Mouse (Mus musculus) left cerebral cortex, adult 8-10 months (tissue): Measurements from ENCODE around the gene Ankrd27. TPM values are rescaled to one million over a fixed set of nuclear protein-coding genes. Genes with fewer than 3 reads are reported as not detected.

Experiments
- DNase-seq, 2 experiments: peaks; one replicate each; pipeline ENCODE4 v3.0.0; 2022; ENCODE audit warnings: low spot score in 2 of 2
- total RNA-seq, 4 experiments: library from RNA; stranded (reverse); gene quantifications; 2 replicates each; pipeline ENCODE4 v1.2.4; 2022

Ankrd27 gene
- total RNA-seq, 4 experiments from 2014 or later = 34.4 to 40.6 (median 39.1) TPM

- no peak for DNase-seq
These were observed 2.5 kb upstream of the Ankrd27 start for GRCm38 (mm10) chr7:35583476-35584025.

GRCm38 (mm10) chr7:35584068-35584785 lies 1.8 kb upstream of the Ankrd27 start:
- no peak for DNase-seq

GRCm38 (mm10) chr7:35584786-35585190 lies 1.3 kb upstream of the Ankrd27 start:
- DNase-seq = no peak

- no peak for DNase-seq
These were observed 621 bp upstream of the Ankrd27 start, which contains the start of gene Rgs9bp for GRCm38 (mm10) chr7:35585191-35586054. Gene Rgs9bp (minus strand): TSS chr7:35585582.

- no peak for DNase-seq
These were observed 932 bp downstream of the Ankrd27 start for GRCm38 (mm10) chr7:35586906-35587445.

GRCm38 (mm10) chr7:35587728-35588127 lies 1.7 kb downstream of the Ankrd27 start:
- DNase-seq = no peak

GRCm38 (mm10) chr7:35588680-35589428 lies 2.8 kb downstream of the Ankrd27 start:
- DNase-seq = no peak

- DNase-seq = no peak
These were observed 3.4 kb downstream of the Ankrd27 start for GRCm38 (mm10) chr7:35589485-35589884.

GRCm38 (mm10) chr7:35590731-35591191 lies 4.7 kb downstream of the Ankrd27 start:
- DNase-seq = no peak

GRCm38 (mm10) chr7:35594311-35594710 lies 8.3 kb downstream of the Ankrd27 start:
- no peak for DNase-seq

- DNase-seq = no peak
These were observed 13.4 kb downstream of the Ankrd27 start for GRCm38 (mm10) chr7:35599492-35599891.

GRCm38 (mm10) chr7:35600031-35600430 lies 14.0 kb downstream of the Ankrd27 start:
- no peak for DNase-seq

GRCm38 (mm10) chr7:35601106-35601505 lies 15.1 kb downstream of the Ankrd27 start:
- no peak for DNase-seq

GRCm38 (mm10) chr7:35602766-35603165 lies 16.7 kb downstream of the Ankrd27 start:
- DNase-seq = no peak

- no peak for DNase-seq
These were observed 20.8 kb downstream of the Ankrd27 start for GRCm38 (mm10) chr7:35606816-35607215.

- no peak for DNase-seq
These were observed 23.2 kb downstream of the Ankrd27 start for GRCm38 (mm10) chr7:35609245-35609644.

- DNase-seq = no peak
These were observed 31.5 kb downstream of the Ankrd27 start for GRCm38 (mm10) chr7:35617513-35617912.

- DNase-seq = no peak
These were observed 36.6 kb downstream of the Ankrd27 start for GRCm38 (mm10) chr7:35622626-35623025.

- no peak for DNase-seq
These were observed 40.0 kb downstream of the Ankrd27 start for GRCm38 (mm10) chr7:35626038-35626437.

GRCm38 (mm10) chr7:35627371-35627770 lies 41.3 kb downstream of the Ankrd27 start:
- DNase-seq = no peak

- DNase-seq = no peak
These were observed 42.5 kb downstream of the Ankrd27 start for GRCm38 (mm10) chr7:35628496-35628895.
